Mouse (Mus musculus): Measurements from ENCODE around the gene Gnai2. TPM values are rescaled to one million over a fixed set of nuclear protein-coding genes. Genes with fewer than 3 reads are reported as not detected.

Gnai2 gene
- polyA plus RNA-seq, 1 experiment = 526 TPM

GRCm38 (mm10) chr9:107617461-107617860 is 17.7 kb downstream of the Gnai2 start:
- WGBS = 68% methylated on average over 2 of the region's 2 CpGs

GRCm38 (mm10) chr9:107615035-107615434 is 20.1 kb downstream of the Gnai2 start:
- WGBS = 84% methylated on average over 4 of the region's 4 CpGs
- no peak for DNase-seq (ENCODE audit: low read depth, low spot score)

More at GRCm38 (mm10) chr9:107617461-107617860, 17.7 kb downstream of the Gnai2 start:
- no peak for DNase-seq (ENCODE audit: low read depth, low spot score)

GRCm38 (mm10) chr9:107612945-107613569 is 22.1 kb downstream of the Gnai2 start:
- 3% methylated on average over 12 of the region's 12 CpGs for WGBS
- no peak for DNase-seq (ENCODE audit: low read depth, low spot score)

- 2% methylated on average over 32 of the region's 48 CpGs for WGBS
- DNase-seq (ENCODE audit: low read depth, low spot score) = no peak
Measured at GRCm38 (mm10) chr9:107612191-107612944, 22.8 kb downstream of the Gnai2 start.

GRCm38 (mm10) chr9:107611456-107612190 is 23.5 kb downstream of the Gnai2 start:
- WGBS = 37% methylated on average over 6 of the region's 6 CpGs
- no peak for DNase-seq (ENCODE audit: low read depth, low spot score)

- DNase-seq (ENCODE audit: low read depth, low spot score) = no peak
- 69% methylated on average over 4 of the region's 4 CpGs for WGBS
Measured at GRCm38 (mm10) chr9:107609433-107609830, 25.7 kb downstream of the Gnai2 start.

GRCm38 (mm10) chr9:107608741-107609432 is 26.3 kb downstream of the Gnai2 start, which contains the start of gene Sema3b:
TSS of gene Sema3b (minus strand) at chr9:107609229.
- DNase-seq (ENCODE audit: low read depth, low spot score) = no peak
- 37% methylated on average over 12 of the region's 12 CpGs for WGBS

- no peak for DNase-seq (ENCODE audit: low read depth, low spot score)
- WGBS = 33% methylated on average over 9 of the region's 9 CpGs
Measured at GRCm38 (mm10) chr9:107607653-107608245, 27.4 kb downstream of the Gnai2 start.

GRCm38 (mm10) chr9:107607036-107607435 is 28.1 kb downstream of the Gnai2 start:
- no peak for DNase-seq (ENCODE audit: low read depth, low spot score)
- 36% methylated on average over 2 of the region's 2 CpGs for WGBS

- no peak for DNase-seq (ENCODE audit: low read depth, low spot score)
- WGBS = 22% methylated on average over 9 of the region's 9 CpGs
Measured at GRCm38 (mm10) chr9:107606591-107606990, 28.6 kb downstream of the Gnai2 start.

GRCm38 (mm10) chr9:107605041-107605661 is 30.0 kb downstream of the Gnai2 start:
- WGBS = 17% methylated on average over 23 of the region's 23 CpGs
- DNase-seq (ENCODE audit: low read depth, low spot score) = no peak

GRCm38 (mm10) chr9:107603251-107603650 is 31.9 kb downstream of the Gnai2 start:
- no peak for DNase-seq (ENCODE audit: low read depth, low spot score)
- whole genome bisulfite sequencing = 54% methylated on average over 6 of the region's 6 CpGs

GRCm38 (mm10) chr9:107602068-107602648 is 33.0 kb downstream of the Gnai2 start:
- 9% methylated on average over 10 of the region's 10 CpGs for WGBS
- DNase-seq (ENCODE audit: low read depth, low spot score) = no peak

- WGBS = 83% methylated on average over 11 of the region's 11 CpGs
- DNase-seq (ENCODE audit: low read depth, low spot score) = no peak
Measured at GRCm38 (mm10) chr9:107601275-107601674, 33.9 kb downstream of the Gnai2 start.

- DNase-seq (ENCODE audit: low read depth, low spot score) = no peak
- WGBS = 72% methylated on average over 12 of the region's 12 CpGs
Measured at GRCm38 (mm10) chr9:107600745-107601144, 34.4 kb downstream of the Gnai2 start.

- no peak for DNase-seq (ENCODE audit: low read depth, low spot score)
Measured at GRCm38 (mm10) chr9:107599842-107600241, 35.3 kb downstream of the Gnai2 start.

GRCm38 (mm10) chr9:107599433-107599832 is 35.7 kb downstream of the Gnai2 start:
- DNase-seq (ENCODE audit: low read depth, low spot score) = no peak
- WGBS = 72% methylated on average over 9 of the region's 9 CpGs

More at GRCm38 (mm10) chr9:107599842-107600241, 35.3 kb downstream of the Gnai2 start:
- WGBS = 87% methylated on average over 14 of the region's 14 CpGs

GRCm38 (mm10) chr9:107598385-107598784 is 36.8 kb downstream of the Gnai2 start:
- WGBS = 69% methylated on average over 5 of the region's 5 CpGs
- no peak for DNase-seq (ENCODE audit: low read depth, low spot score)
